Mouse (Mus musculus): ENCODE results near the gene Ldlrad1. TPM values are rescaled to one million over a fixed set of nuclear protein-coding genes. Genes with fewer than 3 reads are reported as not detected.

The Ldlrad1 gene
- total RNA-seq, 1 experiment: not detected

DNA sequence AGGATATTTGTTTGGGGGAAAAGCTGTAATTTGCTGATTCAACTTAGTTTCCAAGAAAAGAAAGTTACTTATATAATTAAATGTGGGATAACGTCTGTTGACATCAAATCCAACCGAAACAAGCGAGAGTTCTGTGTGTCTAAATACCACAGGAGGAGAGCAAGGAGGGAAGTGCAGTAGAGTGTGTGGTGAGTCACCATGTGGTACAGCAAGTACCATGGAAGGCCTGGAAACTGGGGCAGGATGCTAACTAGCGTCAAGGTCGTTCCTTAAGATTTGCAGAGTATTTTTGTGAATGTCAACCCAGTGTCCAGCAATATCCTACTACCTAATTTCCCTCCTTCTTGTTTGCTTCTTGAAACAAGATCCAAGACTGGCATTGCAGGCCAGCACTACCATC, 10.9 kb upstream of the Ldlrad1 start:
- H3K9me3 ChIP-seq (ENCODE audit: control insufficient read depth, insufficient read depth, low read depth, low read length): no peaks in the 10 kb centered on the region
- no peak overlapping the region for H3K4me3 ChIP-seq (ENCODE audit: insufficient read depth in 1 of 2, low read depth in 1 of 2, low read length in 2 of 2, poor library complexity in 1 of 2, severe bottlenecking in 1 of 2)
- no peak for DNase-seq (ENCODE audit: low read depth, low spot score)
- no peaks in the 10 kb centered on the region for H3K4me1 ChIP-seq (ENCODE audit: control insufficient read depth in 2 of 2, insufficient read depth in 2 of 2, low read length in 2 of 2, poor library complexity in 1 of 2)
- in situ Hi-C loops (cut with MboI; ENCODE audit: low sequenced_read_pairs in 2 of 2, unreplicated experiment in 2 of 2): no loop called here
- no peak overlapping the region for H3K27ac ChIP-seq (ENCODE audit: insufficient read depth, low read depth, low read length, poor library complexity, severe bottlenecking)
- no peak for TF ChIP-seq ZNF384 (IDR thresholded peaks at IDR 0.05; ENCODE audit: low read depth, low read length)
- no peak for TF ChIP-seq MAFK (IDR thresholded peaks at IDR 0.05; ENCODE audit: insufficient read depth, low read depth, low read length)
- no peak for TF ChIP-seq ZC3H11A (IDR thresholded peaks at IDR 0.05; ENCODE audit: borderline replicate concordance, low read depth, low read length)
- no peak for TF ChIP-seq CHD2 (IDR thresholded peaks at IDR 0.05; ENCODE audit: low read depth, low read length)
- TF ChIP-seq HCFC1 (IDR thresholded peaks at IDR 0.05; ENCODE audit: borderline replicate concordance, insufficient read depth, low read length): no peak
- H3K9ac ChIP-seq (ENCODE audit: insufficient read depth, low read depth, low read length, poor library complexity, severe bottlenecking): no peak overlapping the region
- H3K36me3 ChIP-seq (ENCODE audit: control insufficient read depth, insufficient read depth, low read length, poor library complexity, severe bottlenecking): peaks cover 25% of the 10 kb centered on the region

DNA sequence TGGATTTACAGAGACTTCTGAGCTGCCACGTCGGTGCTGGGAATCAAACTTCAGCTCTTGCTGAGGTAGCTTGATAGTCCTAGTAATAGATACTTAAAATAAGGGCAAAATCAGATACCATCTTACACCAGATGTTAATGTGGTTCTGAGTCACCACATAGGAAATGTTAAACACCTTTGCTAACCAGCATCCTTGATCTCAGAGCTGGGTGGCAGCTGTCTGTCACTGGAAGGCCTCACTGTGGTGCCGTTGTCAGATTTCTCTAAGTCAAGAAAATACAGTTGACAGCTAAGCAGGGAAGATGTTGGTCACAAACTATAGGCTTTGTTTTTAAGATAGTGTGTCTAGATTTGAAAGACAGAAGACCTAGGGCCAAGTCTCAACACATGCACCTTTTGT, 7.2 kb upstream of the Ldlrad1 start:
- H3K4me3 ChIP-seq (ENCODE audit: insufficient read depth in 1 of 2, low read depth in 1 of 2, low read length in 2 of 2, poor library complexity in 1 of 2, severe bottlenecking in 1 of 2): no peak overlapping the region
- H3K4me1 ChIP-seq (ENCODE audit: control insufficient read depth in 2 of 2, insufficient read depth in 2 of 2, low read length in 2 of 2, poor library complexity in 1 of 2): no peaks in the 10 kb centered on the region
- in situ Hi-C loops (cut with MboI; ENCODE audit: low sequenced_read_pairs in 2 of 2, unreplicated experiment in 2 of 2): no loop called here
- H3K36me3 ChIP-seq (ENCODE audit: control insufficient read depth, insufficient read depth, low read length, poor library complexity, severe bottlenecking): peaks cover 22% of the 10 kb centered on the region
- H3K9ac ChIP-seq (ENCODE audit: insufficient read depth, low read depth, low read length, poor library complexity, severe bottlenecking): no peak overlapping the region
- H3K9me3 ChIP-seq (ENCODE audit: control insufficient read depth, insufficient read depth, low read depth, low read length): no peaks in the 10 kb centered on the region
- TF ChIP-seq ZC3H11A (IDR thresholded peaks at IDR 0.05; ENCODE audit: borderline replicate concordance, low read depth, low read length): no peak
- TF ChIP-seq ZNF384 (IDR thresholded peaks at IDR 0.05; ENCODE audit: low read depth, low read length): no peak
- no peak for TF ChIP-seq HCFC1 (IDR thresholded peaks at IDR 0.05; ENCODE audit: borderline replicate concordance, insufficient read depth, low read length)
- TF ChIP-seq MAFK (IDR thresholded peaks at IDR 0.05; ENCODE audit: insufficient read depth, low read depth, low read length): no peak
- TF ChIP-seq CHD2 (IDR thresholded peaks at IDR 0.05; ENCODE audit: low read depth, low read length): no peak
- H3K27ac ChIP-seq (ENCODE audit: insufficient read depth, low read depth, low read length, poor library complexity, severe bottlenecking): no peak overlapping the region
- DNase-seq (ENCODE audit: low read depth, low spot score): no peak

DNA sequence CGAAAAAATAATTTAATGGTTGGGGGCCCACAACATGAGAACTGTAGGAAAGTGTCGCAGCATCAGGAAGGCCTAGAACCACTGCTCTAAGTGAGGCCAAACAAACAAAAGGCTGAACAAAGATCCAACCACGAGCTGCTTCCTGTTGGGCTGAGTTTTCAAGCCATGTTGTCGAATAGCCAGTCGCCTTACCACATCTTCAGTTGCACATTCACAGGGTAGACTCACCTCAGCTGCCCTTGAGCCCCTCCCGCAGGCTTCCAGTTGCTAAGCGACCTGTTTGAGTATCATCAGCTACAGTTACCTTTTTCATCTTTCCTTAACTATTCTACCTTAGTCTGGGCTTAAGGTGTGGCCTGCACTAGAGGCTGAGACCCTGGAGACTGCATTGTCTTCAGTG, 6.0 kb upstream of the Ldlrad1 start:
- H3K36me3 ChIP-seq (ENCODE audit: control insufficient read depth, insufficient read depth, low read length, poor library complexity, severe bottlenecking): peaks cover 20% of the 10 kb centered on the region
- H3K4me1 ChIP-seq (ENCODE audit: control insufficient read depth in 2 of 2, insufficient read depth in 2 of 2, low read length in 2 of 2, poor library complexity in 1 of 2): no peaks in the 10 kb centered on the region
- no peak for DNase-seq (ENCODE audit: low read depth, low spot score)
- H3K4me3 ChIP-seq (ENCODE audit: insufficient read depth in 1 of 2, low read depth in 1 of 2, low read length in 2 of 2, poor library complexity in 1 of 2, severe bottlenecking in 1 of 2): no peak overlapping the region
- no peaks in the 10 kb centered on the region for H3K9me3 ChIP-seq (ENCODE audit: control insufficient read depth, insufficient read depth, low read depth, low read length)
- H3K9ac ChIP-seq (ENCODE audit: insufficient read depth, low read depth, low read length, poor library complexity, severe bottlenecking): no peak overlapping the region
- no peak overlapping the region for H3K27ac ChIP-seq (ENCODE audit: insufficient read depth, low read depth, low read length, poor library complexity, severe bottlenecking)
- in situ Hi-C loops (cut with MboI; ENCODE audit: low sequenced_read_pairs in 2 of 2, unreplicated experiment in 2 of 2): no loop called here
- TF ChIP-seq MAFK (IDR thresholded peaks at IDR 0.05; ENCODE audit: insufficient read depth, low read depth, low read length): no peak
- no peak for TF ChIP-seq HCFC1 (IDR thresholded peaks at IDR 0.05; ENCODE audit: borderline replicate concordance, insufficient read depth, low read length)

DNA sequence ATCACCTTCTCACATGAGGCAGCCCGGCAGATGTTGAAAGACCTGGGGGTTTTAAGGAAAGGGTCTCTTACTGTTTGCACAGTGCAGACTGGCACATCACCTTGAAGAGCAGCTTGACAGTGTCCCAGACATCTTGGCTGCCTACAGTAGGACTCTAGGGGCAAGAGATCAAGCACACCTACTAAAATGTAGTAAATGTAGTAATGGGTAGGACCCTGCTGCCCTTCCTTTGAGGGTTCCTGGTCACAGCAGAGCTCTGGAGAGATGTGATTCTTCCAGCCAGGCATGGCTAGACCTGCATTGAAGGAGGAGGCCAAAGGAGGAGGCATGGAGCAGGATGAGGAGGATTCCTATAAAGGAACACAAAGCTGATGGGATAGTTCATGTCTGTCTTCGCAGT, 2.0 kb upstream of the Ldlrad1 start:
- no peak overlapping the region for H3K9ac ChIP-seq (ENCODE audit: insufficient read depth, low read depth, low read length, poor library complexity, severe bottlenecking)
- H3K9me3 ChIP-seq (ENCODE audit: control insufficient read depth, insufficient read depth, low read depth, low read length): no peaks in the 10 kb centered on the region
- H3K27ac ChIP-seq (ENCODE audit: insufficient read depth, low read depth, low read length, poor library complexity, severe bottlenecking): no peak overlapping the region
- in situ Hi-C loops (cut with MboI; ENCODE audit: low sequenced_read_pairs in 2 of 2, unreplicated experiment in 2 of 2): no loop called here
- DNase-seq (ENCODE audit: low read depth, low spot score): no peak
- TF ChIP-seq ZC3H11A (IDR thresholded peaks at IDR 0.05; ENCODE audit: borderline replicate concordance, low read depth, low read length): no peak
- TF ChIP-seq HCFC1 (IDR thresholded peaks at IDR 0.05; ENCODE audit: borderline replicate concordance, insufficient read depth, low read length): no peak
- no peak for TF ChIP-seq CHD2 (IDR thresholded peaks at IDR 0.05; ENCODE audit: low read depth, low read length)
- TF ChIP-seq MAFK (IDR thresholded peaks at IDR 0.05; ENCODE audit: insufficient read depth, low read depth, low read length): no peak
- no peaks in the 10 kb centered on the region for H3K4me1 ChIP-seq (ENCODE audit: control insufficient read depth in 2 of 2, insufficient read depth in 2 of 2, low read length in 2 of 2, poor library complexity in 1 of 2)
- H3K4me3 ChIP-seq (ENCODE audit: insufficient read depth in 1 of 2, low read depth in 1 of 2, low read length in 2 of 2, poor library complexity in 1 of 2, severe bottlenecking in 1 of 2): no peak overlapping the region
- H3K36me3 ChIP-seq (ENCODE audit: control insufficient read depth, insufficient read depth, low read length, poor library complexity, severe bottlenecking): peaks cover 5% of the 10 kb centered on the region; the same call in 1 of the 2 replicates

DNA sequence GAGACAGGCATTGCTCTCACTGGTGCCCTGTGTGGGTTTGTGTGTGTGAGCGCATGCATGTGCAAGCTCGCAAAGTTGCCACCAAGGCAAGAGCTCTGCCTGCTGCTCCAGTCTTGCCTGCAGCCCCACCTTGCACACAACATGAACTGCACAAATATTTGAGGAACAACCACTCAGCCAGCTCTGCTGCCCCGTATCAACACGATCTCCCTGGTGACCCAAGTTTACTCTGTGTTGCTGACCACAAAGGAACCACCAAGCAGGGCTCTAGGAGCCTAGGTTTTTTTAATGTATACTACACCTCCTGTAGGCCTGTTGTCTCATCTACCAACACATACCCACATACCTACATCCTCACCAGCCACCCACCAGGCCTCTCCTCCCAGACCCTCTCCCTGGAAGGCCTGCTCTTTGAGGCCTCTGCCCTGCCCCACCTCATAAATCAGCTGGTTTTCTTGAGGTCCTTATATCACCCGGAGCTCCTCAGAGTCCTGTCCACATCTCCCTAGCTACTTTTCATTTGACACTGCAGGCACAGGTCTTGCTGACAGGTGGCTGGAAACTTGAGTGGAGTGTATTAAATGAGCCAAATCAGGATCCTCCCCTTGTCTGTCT, 1.6 kb downstream of the Ldlrad1 start:
- TF ChIP-seq HCFC1 (IDR thresholded peaks at IDR 0.05; ENCODE audit: borderline replicate concordance, insufficient read depth, low read length) (no peak), ZC3H11A (IDR thresholded peaks at IDR 0.05; ENCODE audit: borderline replicate concordance, low read depth, low read length) (no peak), MAFK (IDR thresholded peaks at IDR 0.05; ENCODE audit: insufficient read depth, low read depth, low read length) (no peak), CHD2 (IDR thresholded peaks at IDR 0.05; ENCODE audit: low read depth, low read length) (no peak), ZNF384 (IDR thresholded peaks at IDR 0.05; ENCODE audit: low read depth, low read length) (no peak)
- no peak overlapping the region for H3K27ac ChIP-seq (ENCODE audit: insufficient read depth, low read depth, low read length, poor library complexity, severe bottlenecking)

More for the DNA sequence above, 1.6 kb downstream of the Ldlrad1 start:
- no peak for DNase-seq (ENCODE audit: low read depth, low spot score)
- Histone ChIP-seq H3K4me1 (ENCODE audit: control insufficient read depth in 2 of 2, insufficient read depth in 2 of 2, low read length in 2 of 2, poor library complexity in 1 of 2) (no peaks in the 10 kb centered on the region), H3K9ac (ENCODE audit: insufficient read depth, low read depth, low read length, poor library complexity, severe bottlenecking) (no peak overlapping the region), H3K4me3 (ENCODE audit: insufficient read depth in 1 of 2, low read depth in 1 of 2, low read length in 2 of 2, poor library complexity in 1 of 2, severe bottlenecking in 1 of 2) (no peak overlapping the region), H3K36me3 (ENCODE audit: control insufficient read depth, insufficient read depth, low read length, poor library complexity, severe bottlenecking) (no peaks in the 10 kb centered on the region; the same call in 1 of the 2 replicates), H3K9me3 (ENCODE audit: control insufficient read depth, insufficient read depth, low read depth, low read length) (no peaks in the 10 kb centered on the region)
- in situ Hi-C loops (cut with MboI; ENCODE audit: low sequenced_read_pairs in 2 of 2, unreplicated experiment in 2 of 2): no loop called here

Measured in ES-E14 (cell line).